Mouse (Mus musculus) heart, embryonic 12.5 days (tissue): Measurements from ENCODE around the gene Nfu1. TPM values are rescaled to one million over a fixed set of nuclear protein-coding genes. Genes with fewer than 3 reads are reported as not detected.
A peak's percentile ranks its signal among the peaks of the same experiment; 100 is the strongest.
"Not testable (repeated sequence)": the region's sequence is repeated elsewhere in the genome, so short reads cannot be mapped to it uniquely, and the experiment has no call there.

ENCODE experiments used
- ATAC-seq: fragments of 200-750 bp; cut with Nextera tagmentation; 2 replicates; pipeline ENCODE4 v1.8.0; 2017; ENCODE audit warnings: moderate TSS enrichment, moderate library complexity; ENCODE audit not compliant: insufficient number of reproducible peaks, low FRiP score
- H3K27ac ChIP-seq: fragments of 300-500 bp; sonication (generic); 2 replicates; pipeline ENCODE4 v1.5.1; 2016; ENCODE audit warnings: mild to moderate bottlenecking, moderate library complexity; ENCODE audit not compliant: poor library complexity, severe bottlenecking
- H3K27me3 ChIP-seq: fragments of 300-500 bp; sonication (generic); replicated peaks from 2 replicates; pipeline ENCODE4 v1.6.1; 2016; ENCODE audit warnings: mild to moderate bottlenecking, moderate library complexity
- H3K36me3 ChIP-seq: fragments of 300-500 bp; sonication (generic); 2 replicates; pipeline ENCODE4 v1.6.1; 2016; ENCODE audit warnings: mild to moderate bottlenecking, moderate library complexity
- H3K4me1 ChIP-seq: fragments of 300-500 bp; sonication (generic); replicated peaks from 2 replicates; pipeline ENCODE4 v1.6.1; 2016; ENCODE audit warnings: mild to moderate bottlenecking
- H3K4me2 ChIP-seq: fragments of 300-500 bp; sonication (generic); 2 replicates; pipeline ENCODE4 v1.6.1; 2016; ENCODE audit warnings: mild to moderate bottlenecking, moderate library complexity
- H3K4me3 ChIP-seq: fragments of 300-500 bp; sonication (generic); 2 replicates; pipeline ENCODE4 v1.5.1; 2016; ENCODE audit warnings: mild to moderate bottlenecking
- H3K9ac ChIP-seq: fragments of 300-500 bp; sonication (generic); 2 replicates; pipeline ENCODE4 v1.6.1; 2016; ENCODE audit warnings: mild to moderate bottlenecking, moderate library complexity
- H3K9me3 ChIP-seq: fragments of 300-500 bp; sonication (generic); replicated peaks from 2 replicates; pipeline ENCODE4 v1.6.1; 2016; ENCODE audit warnings: mild to moderate bottlenecking, moderate library complexity
- WGBS: fragments of 180-500 bp; shearing (Covaris S2); methylation state at CpG from one replicate; pipeline ENCODE4 v1.1.7; 2016; 5-methylcytosine and 5-hydroxymethylcytosine counted together
- polyA plus RNA-seq: library from polyadenylated mRNA; unstranded; fragments of >200 nt; fragmentation: Nextera tagmentation; extraction: Ambion mirVana; gene quantifications from 2 replicates; pipeline ENCODE4 v1.2.1, GENCODE M21; 2016

The Nfu1 gene
- polyA plus RNA-seq, 1 experiment from 2014 or later: 97.7 TPM

DNA sequence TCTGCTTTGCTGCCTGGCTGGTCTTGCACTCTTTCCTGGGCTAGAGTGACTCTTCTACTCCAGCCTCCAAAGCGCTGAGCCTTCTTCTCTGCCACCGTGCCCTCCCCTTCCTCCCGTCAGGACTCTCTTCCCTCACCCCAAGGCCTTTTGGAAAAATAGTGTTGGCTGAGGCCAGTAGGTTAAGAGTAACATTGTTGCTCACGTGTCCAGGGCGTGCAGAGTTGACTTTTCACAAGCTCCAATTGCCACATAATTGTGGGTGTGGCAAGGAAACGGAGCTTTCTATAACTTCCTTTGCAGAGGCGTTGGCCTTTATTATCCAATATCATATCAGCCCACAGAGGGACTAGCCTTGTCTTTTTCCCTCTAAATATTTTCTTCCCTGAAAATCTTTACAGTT, 17.9 kb downstream of the Nfu1 start:
- H3K36me3 ChIP-seq: peaks cover 69% of the 10 kb centered on the region
- H3K9me3 ChIP-seq: no peaks in the 10 kb centered on the region
- 80% methylated on average over 7 of the region's 7 CpGs for WGBS
- H3K27ac ChIP-seq: no peak overlapping the region
- no peak overlapping the region for H3K4me2 ChIP-seq
- no peak overlapping the region for H3K9ac ChIP-seq
- no peak for ATAC-seq
- no peak overlapping the region for H3K4me3 ChIP-seq
- no peaks in the 10 kb centered on the region for H3K27me3 ChIP-seq
- H3K4me1 ChIP-seq: peaks cover 18% of the 10 kb centered on the region

- Histone ChIP-seq H3K9me3 (no peaks in the 10 kb centered on the region), H3K4me2 (no peak overlapping the region), H3K4me1 (peaks cover 18% of the 10 kb centered on the region), H3K27ac (no peak overlapping the region), H3K9ac (no peak overlapping the region), H3K36me3 (peaks cover 58% of the 10 kb centered on the region), H3K4me3 (no peak overlapping the region), H3K27me3 (no peaks in the 10 kb centered on the region)
- ATAC-seq: no peak
These were observed 19.8 kb downstream of the Nfu1 start for GRCm38 (mm10) chr6:87028881-87029280.

GRCm38 (mm10) chr6:87031310-87031709, 22.3 kb downstream of the Nfu1 start:
- not testable (repeated sequence) for ATAC-seq, H3K4me1 ChIP-seq, H3K4me2 ChIP-seq, H3K27me3 ChIP-seq, H3K27ac ChIP-seq, H3K4me3 ChIP-seq, H3K9me3 ChIP-seq, H3K9ac ChIP-seq
- WGBS: 88% methylated on average over 7 of the region's 7 CpGs
- H3K36me3 ChIP-seq: peaks cover 40% of the 10 kb centered on the region

DNA sequence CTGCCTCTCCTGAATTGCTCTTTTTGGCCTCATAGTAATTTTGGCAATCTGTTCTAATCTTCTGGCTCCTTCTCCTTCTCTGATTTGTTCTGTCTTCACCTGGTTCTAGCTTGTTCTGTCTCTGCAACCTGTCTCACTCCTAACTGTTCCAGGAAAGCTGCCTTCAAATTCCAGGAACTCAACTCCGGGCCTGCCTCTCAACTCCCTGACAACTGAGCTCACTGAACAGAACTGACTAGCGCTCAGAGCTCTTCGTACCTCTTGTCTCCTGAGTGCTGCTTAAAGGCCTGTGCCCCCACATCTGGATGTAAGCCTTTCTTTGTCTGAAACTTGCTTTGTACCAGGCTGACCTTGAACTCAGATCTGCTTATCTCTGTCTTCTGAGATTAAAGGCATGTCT, 23.4 kb downstream of the Nfu1 start:
- H3K4me2 ChIP-seq: no peak overlapping the region
- peaks cover 36% of the 10 kb centered on the region for H3K36me3 ChIP-seq
- 62% methylated on average over 3 of the region's 3 CpGs for WGBS
- H3K9me3 ChIP-seq: peaks cover 4% of the 10 kb centered on the region
- ATAC-seq: no peak
- peaks cover 5% of the 10 kb centered on the region; the same call in 1 of the 2 replicates for H3K4me1 ChIP-seq
- no peaks in the 10 kb centered on the region for H3K27me3 ChIP-seq
- H3K4me3 ChIP-seq: no peak overlapping the region
- H3K27ac ChIP-seq: no peak overlapping the region
- H3K9ac ChIP-seq: no peak overlapping the region

- H3K9me3 ChIP-seq: peaks cover 4% of the 10 kb centered on the region
- H3K36me3 ChIP-seq: peaks cover 20% of the 10 kb centered on the region
- no peak overlapping the region for H3K9ac ChIP-seq
- no peak overlapping the region for H3K4me3 ChIP-seq
- H3K4me1 ChIP-seq: no peaks in the 10 kb centered on the region
- WGBS: 86% methylated on average over 3 of the region's 3 CpGs
- ATAC-seq: no peak
- no peak overlapping the region for H3K4me2 ChIP-seq
- no peak overlapping the region for H3K27ac ChIP-seq
- H3K27me3 ChIP-seq: no peaks in the 10 kb centered on the region
These were observed 25.4 kb downstream of the Nfu1 start for GRCm38 (mm10) chr6:87034395-87034794.

- peaks cover 5% of the 10 kb centered on the region; the same call in 1 of the 2 replicates for H3K4me1 ChIP-seq
- no peak overlapping the region for H3K4me3 ChIP-seq
- no peak for ATAC-seq
- no peaks in the 10 kb centered on the region for H3K27me3 ChIP-seq
- H3K4me2 ChIP-seq: no peak overlapping the region
- 77% methylated on average over 10 of the region's 10 CpGs for WGBS
- no peak overlapping the region for H3K27ac ChIP-seq
- H3K9ac ChIP-seq: no peak overlapping the region
- H3K9me3 ChIP-seq: peaks cover 4% of the 10 kb centered on the region
- peaks cover 3% of the 10 kb centered on the region; the same call in 1 of the 2 replicates for H3K36me3 ChIP-seq
These were observed 29.0 kb downstream of the Nfu1 start for GRCm38 (mm10) chr6:87037826-87038620.

GRCm38 (mm10) chr6:87039161-87039560, 30.1 kb downstream of the Nfu1 start:
- Histone ChIP-seq H3K4me1 (peaks cover 14% of the 10 kb centered on the region), H3K36me3 (peaks cover 3% of the 10 kb centered on the region; the same call in 1 of the 2 replicates), H3K9ac (no peak overlapping the region), H3K4me2 (no peak overlapping the region), H3K27ac (no peak overlapping the region), H3K27me3 (no peaks in the 10 kb centered on the region), H3K4me3 (no peak overlapping the region), H3K9me3 (peaks cover 4% of the 10 kb centered on the region)
- 82% methylated on average over 8 of the region's 8 CpGs for WGBS
- no peak for ATAC-seq

DNA sequence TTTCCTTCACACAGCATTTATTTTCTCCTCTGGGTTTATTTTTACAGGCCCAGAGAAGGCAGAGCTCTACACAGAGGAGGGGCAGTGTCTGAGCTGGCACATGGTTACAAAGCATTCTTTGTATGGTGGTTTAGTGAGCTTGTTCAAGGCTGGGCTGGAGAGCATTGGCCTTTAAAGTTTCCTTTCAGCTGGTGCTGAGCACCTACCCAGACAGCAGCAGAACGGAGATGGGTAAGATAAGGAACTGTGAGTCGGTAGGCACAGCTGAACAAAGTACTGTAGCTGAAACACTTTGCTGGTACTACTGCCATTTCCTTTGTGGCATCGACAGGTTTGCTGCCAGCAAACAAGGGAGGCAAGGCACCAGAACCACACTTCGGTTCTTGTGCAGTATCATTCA, 31.9 kb downstream of the Nfu1 start:
- Histone ChIP-seq H3K36me3 (peaks cover 3% of the 10 kb centered on the region; the same call in 1 of the 2 replicates), H3K27ac (0 out of 2 replicates have a peak overlapping the region, but pooled peaks have one; percentile 33), H3K4me2 (no peak overlapping the region), H3K9ac (no peak overlapping the region), H3K9me3 (peaks cover 4% of the 10 kb centered on the region), H3K27me3 (no peaks in the 10 kb centered on the region), H3K4me3 (no peak overlapping the region), H3K4me1 (peaks cover 18% of the 10 kb centered on the region)
- no peak for ATAC-seq
- WGBS: 62% methylated on average over 4 of the region's 4 CpGs

DNA sequence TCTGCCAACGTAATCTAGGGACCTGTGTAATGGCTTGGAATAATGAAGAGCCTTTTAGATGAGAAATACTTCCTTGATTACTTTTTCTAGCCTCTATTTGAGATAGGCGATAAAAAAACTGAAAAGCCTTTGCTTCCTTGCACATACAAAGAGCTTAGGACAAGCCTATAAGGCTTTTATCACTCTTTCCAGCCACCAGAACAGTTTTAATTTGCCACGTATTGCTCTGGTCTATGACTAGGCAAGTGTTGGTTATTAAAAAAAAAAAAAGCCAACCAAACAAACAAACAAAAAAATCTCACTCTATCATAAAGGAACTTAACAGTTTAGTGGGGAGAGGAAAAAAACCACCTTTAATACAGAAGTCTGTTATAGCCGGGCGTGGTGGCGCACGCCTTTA, 32.4 kb downstream of the Nfu1 start:
- H3K9me3 ChIP-seq: peaks cover 4% of the 10 kb centered on the region
- no peak overlapping the region for H3K4me3 ChIP-seq
- no peaks in the 10 kb centered on the region for H3K27me3 ChIP-seq
- peak overlapping the region; percentile 100 for H3K27ac ChIP-seq
- peaks cover 18% of the 10 kb centered on the region for H3K4me1 ChIP-seq
- 87% methylated on average over 7 of the region's 7 CpGs for WGBS
- H3K9ac ChIP-seq: no peak overlapping the region
- H3K4me2 ChIP-seq: peak overlapping the region; percentile 79
- ATAC-seq: no peak
- H3K36me3 ChIP-seq: peaks cover 3% of the 10 kb centered on the region; the same call in 1 of the 2 replicates

GRCm38 (mm10) chr6:87042004-87042336, 32.9 kb downstream of the Nfu1 start:
- peak overlapping the region; percentile 83 for H3K9ac ChIP-seq
- under 1% methylated on average over 11 of the region's 11 CpGs for WGBS
- peak overlapping the region; percentile 100 for H3K27ac ChIP-seq
- peaks cover 2% of the 10 kb centered on the region; the same call in 1 of the 2 replicates for H3K36me3 ChIP-seq
- peaks cover 18% of the 10 kb centered on the region for H3K4me1 ChIP-seq
- H3K4me2 ChIP-seq: peak overlapping the region; percentile 79
- peak overlapping the region; percentile 76 for H3K4me3 ChIP-seq
- peaks cover 2% of the 10 kb centered on the region for H3K9me3 ChIP-seq
- no peaks in the 10 kb centered on the region for H3K27me3 ChIP-seq
- ATAC-seq: no peak

DNA sequence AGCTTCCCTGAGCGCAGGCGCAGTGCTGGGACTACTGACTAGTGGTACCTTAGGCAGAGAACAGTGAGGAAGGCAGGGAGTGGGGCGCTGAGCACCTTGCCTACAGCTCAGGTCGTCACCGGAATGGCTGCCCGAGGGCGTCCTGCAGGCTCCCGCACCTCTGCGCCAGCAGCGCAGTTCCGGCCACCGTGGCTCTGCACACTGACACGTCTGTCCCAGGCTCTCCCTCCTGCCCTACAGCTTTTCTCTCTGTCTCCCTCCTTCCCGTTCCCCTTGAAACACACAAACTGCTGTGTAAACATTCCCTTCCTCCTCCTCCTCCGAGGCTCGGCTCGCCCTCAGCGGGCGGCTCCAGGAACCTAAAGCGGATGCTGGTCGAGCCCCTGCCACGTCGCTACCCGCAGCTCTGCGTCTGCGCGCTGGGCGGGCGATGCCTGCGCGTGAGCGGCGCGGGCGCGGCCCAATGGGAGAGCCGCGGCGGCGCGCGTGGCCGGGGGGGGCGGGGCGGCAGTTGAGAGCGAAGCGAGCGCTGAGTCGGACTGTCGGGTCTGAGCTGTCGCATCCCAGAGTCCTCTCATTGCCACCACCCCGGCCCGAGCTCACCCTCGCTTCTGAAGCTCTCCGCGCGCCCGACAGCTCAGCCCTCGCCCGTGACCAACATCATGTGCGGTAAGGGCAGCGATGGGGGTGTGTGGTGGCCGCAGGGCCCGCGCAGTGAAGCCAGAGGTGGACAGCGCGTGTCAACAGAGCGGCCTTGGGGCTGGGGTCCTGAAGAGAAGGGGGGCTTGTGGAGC, 33.5 kb downstream of the Nfu1 start, which contains the start of gene Gfpt1:
TSS of gene Gfpt1 (plus strand) at position 510 of the 794 bp plus-strand sequence.
- WGBS: under 1% methylated on average over 68 of the region's 68 CpGs
- ATAC-seq: peak; percentile 97
- Histone ChIP-seq H3K9me3 (no peaks in the 10 kb centered on the region), H3K4me2 (peak within 1 kb of the TSS; percentile 79), H3K27me3 (no peaks in the 10 kb centered on the region), H3K36me3 (no peaks in the 10 kb centered on the region), H3K4me1 (peaks cover 18% of the 10 kb centered on the region), H3K27ac (peak within 1 kb of the TSS; percentile 100), H3K9ac (peak within 1 kb of the TSS; percentile 86), H3K4me3 (peak within 1 kb of the TSS; percentile 76)
